Mouse (Mus musculus): ENCODE results near the gene Efna4. TPM values are rescaled to one million over a fixed set of nuclear protein-coding genes. Genes with fewer than 3 reads are reported as not detected.

Efna4 gene
- polyA plus RNA-seq, 2 experiments: 0.62 to 0.92 TPM

DNA sequence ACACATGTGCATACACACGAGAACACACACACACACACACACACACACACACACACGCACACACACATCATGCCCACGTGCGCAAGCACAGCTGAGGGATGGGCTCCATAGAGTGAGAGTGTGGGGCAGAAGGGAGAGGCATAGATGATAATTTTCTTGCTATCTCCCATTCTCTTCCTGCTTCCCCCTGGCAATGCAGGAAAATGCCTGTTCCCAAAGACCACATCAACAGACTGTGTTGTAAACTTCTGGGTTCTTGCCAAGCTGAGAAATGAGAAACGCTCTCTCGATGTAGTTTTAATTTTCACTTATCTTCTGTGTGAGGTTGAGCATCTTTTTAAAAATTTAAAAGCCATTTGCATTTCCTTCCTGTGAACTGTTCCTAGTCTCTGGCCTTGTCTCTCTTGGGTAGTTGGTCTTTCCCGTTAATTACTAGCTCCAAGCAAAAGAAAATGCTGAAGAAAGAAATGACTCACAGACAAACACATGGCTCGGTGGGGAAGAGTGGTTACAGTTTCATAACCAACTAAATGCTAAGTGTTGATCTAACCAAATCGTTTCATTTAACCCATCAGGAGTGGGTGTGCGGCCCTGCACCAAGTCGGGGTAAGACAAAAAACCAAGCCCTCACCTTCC lies 40.9 kb downstream of the Efna4 start:
- TF ChIP-seq CTCF (IDR thresholded peaks at IDR 0.05; ENCODE audit: low read depth): no peak
- no peak for TF ChIP-seq EP300 (IDR thresholded peaks at IDR 0.05; ENCODE audit: low read depth)
- Histone ChIP-seq H3K9ac (replicated peaks) (no peak overlapping the region), H3K27ac (no peak overlapping the region), H3K4me1 (replicated peaks; ENCODE audit: control insufficient read depth in 2 of 2, insufficient read depth in 2 of 2, low read length in 1 of 2) (peaks cover 0 to 13% of the 10 kb centered on the region in 2 experiments; a peak in 2 of 4 replicates), H3K4me3 (ENCODE audit: insufficient read depth in 1 of 2, low read depth in 2 of 2, low read length in 2 of 2) (no peak overlapping the region), H3K9me3 (ENCODE audit: control insufficient read depth, low read length) (no peaks in the 10 kb centered on the region), H3K27me3 (ENCODE audit: control insufficient read depth, insufficient read depth, low read length) (peaks cover 9% of the 10 kb centered on the region), H3K36me3 (replicated peaks; ENCODE audit: control insufficient read depth, insufficient read depth, low read depth) (no peaks in the 10 kb centered on the region), H3K4me2 (ENCODE audit: low read depth) (no peak overlapping the region)
- no peak for ATAC-seq (ENCODE audit: insufficient read depth)
- no peak for DNase-seq (ENCODE audit: low read depth in 3 of 3, low spot score in 3 of 3)
- WGBS (ENCODE audit: insufficient replicate concordance): 62% methylated on average over 11 of the region's 11 CpGs

DNA sequence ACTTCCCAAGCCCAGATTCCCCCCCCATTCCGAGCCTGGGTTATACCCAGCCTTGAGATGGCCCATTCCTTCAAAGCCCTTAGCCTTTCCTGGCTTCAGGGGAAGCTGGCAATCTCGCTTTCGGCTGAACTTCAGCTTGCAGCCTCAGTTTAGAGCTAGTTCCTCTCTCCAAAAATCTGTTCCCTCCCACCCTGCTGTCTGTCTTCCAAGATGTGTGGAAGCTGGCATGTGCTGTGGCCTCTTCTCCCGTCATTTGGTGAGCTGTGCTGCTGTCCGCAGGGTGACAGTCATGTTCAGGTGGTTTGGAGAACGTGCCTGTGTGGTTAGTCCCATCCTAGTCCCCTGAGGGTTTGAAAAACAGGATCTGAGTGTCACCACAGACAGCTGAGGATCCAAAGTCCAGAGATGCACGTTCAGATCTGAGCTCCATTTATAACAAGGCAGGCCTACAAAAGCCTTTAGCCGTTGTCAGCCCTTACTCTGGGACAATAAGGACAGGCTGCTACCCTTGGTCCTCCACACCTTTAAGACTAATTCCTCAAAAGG lies 42.1 kb downstream of the Efna4 start:
- TF ChIP-seq CTCF (IDR thresholded peaks at IDR 0.05; ENCODE audit: low read depth) (no peak), EP300 (IDR thresholded peaks at IDR 0.05; ENCODE audit: low read depth) (no peak)
- no peak for ATAC-seq (ENCODE audit: insufficient read depth)
- Histone ChIP-seq H3K9me3 (ENCODE audit: control insufficient read depth, low read length) (no peaks in the 10 kb centered on the region), H3K4me3 (ENCODE audit: insufficient read depth in 1 of 2, low read depth in 2 of 2, low read length in 2 of 2) (no peak overlapping the region), H3K4me1 (replicated peaks; ENCODE audit: control insufficient read depth in 2 of 2, insufficient read depth in 2 of 2, low read length in 1 of 2) (peaks cover 0 to 13% of the 10 kb centered on the region in 2 experiments; a peak in 2 of 4 replicates), H3K27ac (no peak overlapping the region), H3K27me3 (ENCODE audit: control insufficient read depth, insufficient read depth, low read length) (peaks cover 9% of the 10 kb centered on the region), H3K4me2 (ENCODE audit: low read depth) (no peak overlapping the region), H3K36me3 (replicated peaks; ENCODE audit: control insufficient read depth, insufficient read depth, low read depth) (no peaks in the 10 kb centered on the region), H3K9ac (replicated peaks) (no peak overlapping the region)
- no peak for DNase-seq (ENCODE audit: low read depth in 3 of 3, low spot score in 3 of 3)
- WGBS (ENCODE audit: insufficient replicate concordance): 46% methylated on average over 8 of the region's 8 CpGs

DNA sequence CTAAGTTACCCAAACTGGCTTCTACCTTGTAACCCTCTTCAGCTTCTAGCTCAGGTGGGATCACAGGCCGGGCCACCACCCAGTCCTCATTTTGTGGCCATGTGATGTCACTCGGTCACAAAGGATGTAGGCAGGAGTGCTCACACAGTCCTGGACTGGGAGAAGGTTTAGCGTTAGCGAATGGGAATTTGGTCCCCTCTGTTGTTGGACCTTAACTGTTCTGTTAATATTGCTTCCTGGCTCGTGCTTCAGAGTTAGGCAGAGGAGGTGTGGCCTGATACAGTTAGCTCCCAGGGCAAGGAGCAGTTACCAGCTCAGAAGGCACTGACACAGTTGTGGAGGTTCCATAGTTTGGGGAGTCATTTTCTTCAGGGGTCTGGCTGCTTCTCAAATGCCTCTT lies 43.6 kb downstream of the Efna4 start:
- no peak for DNase-seq (ENCODE audit: low read depth in 3 of 3, low spot score in 3 of 3)
- H3K9ac ChIP-seq (replicated peaks): no peak overlapping the region
- ATAC-seq (ENCODE audit: insufficient read depth): no peak

DNA sequence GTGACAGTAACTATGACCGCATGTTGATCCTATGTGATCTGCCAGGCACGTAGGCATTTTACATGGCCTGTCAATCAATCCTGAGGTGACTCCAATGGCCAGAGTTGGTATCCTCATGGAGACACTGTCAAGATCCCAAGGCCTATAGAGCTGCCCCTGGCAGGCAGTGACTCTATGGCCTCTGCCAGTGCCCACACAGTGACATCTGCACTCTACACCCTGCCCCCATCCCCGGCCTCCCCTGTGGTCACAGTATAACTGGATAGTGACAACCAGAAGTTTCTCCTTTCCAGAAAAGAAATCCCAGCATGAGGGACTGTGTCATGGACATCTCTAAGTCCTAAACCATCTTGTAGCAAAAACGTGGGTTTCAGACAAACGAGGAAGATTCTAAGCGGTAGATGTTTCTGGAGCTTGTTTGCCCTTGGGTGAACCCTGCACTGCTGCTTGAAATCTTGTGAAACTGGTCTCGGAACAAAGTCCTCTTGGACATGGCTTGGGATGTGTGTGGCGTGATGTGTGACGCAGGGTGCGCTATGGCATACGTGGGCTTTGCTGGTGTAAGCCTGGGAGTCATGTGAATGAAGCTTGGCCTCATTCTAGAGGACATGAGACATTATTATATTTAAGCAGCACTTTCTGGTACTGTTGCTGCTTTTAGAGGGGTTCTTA lies 44.4 kb downstream of the Efna4 start:
- Histone ChIP-seq H3K9ac (replicated peaks) (no peak overlapping the region), H3K4me3 (ENCODE audit: insufficient read depth in 1 of 2, low read depth in 2 of 2, low read length in 2 of 2) (no peak overlapping the region), H3K36me3 (replicated peaks; ENCODE audit: control insufficient read depth, insufficient read depth, low read depth) (no peaks in the 10 kb centered on the region), H3K9me3 (ENCODE audit: control insufficient read depth, low read length) (no peaks in the 10 kb centered on the region), H3K4me2 (ENCODE audit: low read depth) (no peak overlapping the region), H3K4me1 (replicated peaks; ENCODE audit: control insufficient read depth in 2 of 2, insufficient read depth in 2 of 2, low read length in 1 of 2) (peaks cover 0 to 13% of the 10 kb centered on the region in 2 experiments; a peak in 2 of 4 replicates), H3K27ac (no peak overlapping the region), H3K27me3 (ENCODE audit: control insufficient read depth, insufficient read depth, low read length) (no peaks in the 10 kb centered on the region)
- ATAC-seq (ENCODE audit: insufficient read depth): peak; percentile 57
- TF ChIP-seq EP300 (IDR thresholded peaks at IDR 0.05; ENCODE audit: low read depth): no peak
- TF ChIP-seq CTCF (IDR thresholded peaks at IDR 0.05; ENCODE audit: low read depth): no peak
- 69% methylated on average over 11 of the region's 11 CpGs for WGBS (ENCODE audit: insufficient replicate concordance)
- DNase-seq (ENCODE audit: low read depth in 3 of 3, low spot score in 3 of 3): no peak

More for the DNA sequence above, 43.6 kb downstream of the Efna4 start:
- no peak overlapping the region for H3K4me3 ChIP-seq (ENCODE audit: insufficient read depth in 1 of 2, low read depth in 2 of 2, low read length in 2 of 2)
- no peak overlapping the region for H3K4me2 ChIP-seq (ENCODE audit: low read depth)
- no peaks in the 10 kb centered on the region for H3K36me3 ChIP-seq (replicated peaks; ENCODE audit: control insufficient read depth, insufficient read depth, low read depth)
- TF ChIP-seq EP300 (IDR thresholded peaks at IDR 0.05; ENCODE audit: low read depth) (no peak), CTCF (IDR thresholded peaks at IDR 0.05; ENCODE audit: low read depth) (no peak)
- H3K27me3 ChIP-seq (ENCODE audit: control insufficient read depth, insufficient read depth, low read length): peaks cover under 1% of the 10 kb centered on the region
- peaks cover 0 to 13% of the 10 kb centered on the region in 2 experiments; a peak in 2 of 4 replicates for H3K4me1 ChIP-seq (replicated peaks; ENCODE audit: control insufficient read depth in 2 of 2, insufficient read depth in 2 of 2, low read length in 1 of 2)
- 64% methylated on average over 5 of the region's 5 CpGs for WGBS (ENCODE audit: insufficient replicate concordance)
- H3K9me3 ChIP-seq (ENCODE audit: control insufficient read depth, low read length): no peaks in the 10 kb centered on the region
- H3K27ac ChIP-seq: no peak overlapping the region

DNA sequence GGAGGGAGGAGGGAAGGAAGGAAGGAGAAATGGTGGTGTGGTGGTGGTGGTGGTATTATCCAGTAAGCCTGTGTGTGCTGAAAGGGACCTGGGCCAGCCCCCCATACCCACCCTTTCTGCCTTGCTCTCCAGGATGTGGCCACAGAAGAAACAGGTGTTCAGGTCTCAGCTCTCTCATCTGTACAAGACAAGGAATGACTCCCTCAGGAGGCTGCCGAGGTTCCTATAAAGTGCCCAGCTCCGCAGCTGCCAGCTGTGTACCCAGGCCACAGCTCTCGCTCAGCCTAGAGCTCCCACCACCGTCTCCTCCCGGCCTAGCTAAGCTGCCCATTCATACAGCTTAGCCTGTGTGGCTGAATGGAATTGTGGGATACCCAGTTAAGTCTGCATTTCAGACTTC lies 45.5 kb downstream of the Efna4 start:
- no peak for TF ChIP-seq CTCF (IDR thresholded peaks at IDR 0.05; ENCODE audit: low read depth)
- no peak for TF ChIP-seq EP300 (IDR thresholded peaks at IDR 0.05; ENCODE audit: low read depth)
- WGBS (ENCODE audit: insufficient replicate concordance): 61% methylated on average over 5 of the region's 5 CpGs
- Histone ChIP-seq H3K4me1 (replicated peaks; ENCODE audit: control insufficient read depth in 2 of 2, insufficient read depth in 2 of 2, low read length in 1 of 2) (peaks cover 0 to 13% of the 10 kb centered on the region in 2 experiments; a peak in 2 of 4 replicates), H3K27me3 (ENCODE audit: control insufficient read depth, insufficient read depth, low read length) (no peaks in the 10 kb centered on the region), H3K9ac (replicated peaks) (no peak overlapping the region), H3K9me3 (ENCODE audit: control insufficient read depth, low read length) (no peaks in the 10 kb centered on the region), H3K36me3 (replicated peaks; ENCODE audit: control insufficient read depth, insufficient read depth, low read depth) (no peaks in the 10 kb centered on the region), H3K4me3 (ENCODE audit: insufficient read depth in 1 of 2, low read depth in 2 of 2, low read length in 2 of 2) (no peak overlapping the region), H3K4me2 (ENCODE audit: low read depth) (no peak overlapping the region), H3K27ac (no peak overlapping the region)
- no peak for DNase-seq (ENCODE audit: low read depth in 3 of 3, low spot score in 3 of 3)
- no peak for ATAC-seq (ENCODE audit: insufficient read depth)

Measured in liver, embryonic 14.5 days (tissue).